Mouse (Mus musculus) neural tube, embryonic 13.5 days (tissue): Measurements from ENCODE around the gene Atp9a. TPM values are rescaled to one million over a fixed set of nuclear protein-coding genes. Genes with fewer than 3 reads are reported as not detected.

ENCODE experiments used
- ATAC-seq: fragments of 200-750 bp; cut with Nextera tagmentation; 2 replicates; pipeline ENCODE4 v1.8.0; 2017; ENCODE audit warnings: low read depth, mild to moderate bottlenecking, moderate TSS enrichment, moderate library complexity
- H3K27ac ChIP-seq: fragments of 300-500 bp; sonication (generic); replicated peaks from 2 replicates; pipeline ENCODE4 v1.5.1; 2015; ENCODE audit warnings: moderate library complexity, mild to moderate bottlenecking, inconsistent platforms
- H3K27me3 ChIP-seq: fragments of 300-500 bp; sonication (generic); 2 replicates; pipeline ENCODE4 v1.6.1; 2015; ENCODE audit warnings: mild to moderate bottlenecking, inconsistent platforms
- H3K36me3 ChIP-seq: fragments of 300-500 bp; sonication (generic); 2 replicates; pipeline ENCODE4 v1.6.1; 2015; ENCODE audit warnings: mild to moderate bottlenecking, inconsistent platforms
- H3K4me1 ChIP-seq: fragments of 300-500 bp; sonication (generic); replicated peaks from 2 replicates; pipeline ENCODE4 v1.6.1; 2015; ENCODE audit warnings: inconsistent platforms
- H3K4me2 ChIP-seq: fragments of 300-500 bp; sonication (generic); 2 replicates; pipeline ENCODE4 v1.6.1; 2015; ENCODE audit warnings: inconsistent platforms, mild to moderate bottlenecking, moderate library complexity
- H3K4me3 ChIP-seq: fragments of 300-500 bp; sonication (generic); 2 replicates; pipeline ENCODE4 v1.5.1; 2015; ENCODE audit warnings: mild to moderate bottlenecking, inconsistent platforms
- H3K9ac ChIP-seq: fragments of 300-500 bp; sonication (generic); 2 replicates; pipeline ENCODE4 v1.6.1; 2015; ENCODE audit warnings: moderate library complexity, mild to moderate bottlenecking, inconsistent platforms
- H3K9me3 ChIP-seq: fragments of 300-500 bp; sonication (generic); 2 replicates; pipeline ENCODE4 v1.6.1; 2016; ENCODE audit warnings: inconsistent platforms
- WGBS: fragments of 180-500 bp; shearing (Covaris S2); methylation state at CpG from one replicate; pipeline ENCODE4 v1.1.7; 2015; 5-methylcytosine and 5-hydroxymethylcytosine counted together
- polyA plus RNA-seq: library from polyadenylated mRNA; unstranded; fragments of >200 nt; fragmentation: Nextera tagmentation; extraction: Ambion mirVana; gene quantifications from 2 replicates; pipeline ENCODE4 v1.2.1, GENCODE M21; 2015

Atp9a gene
- polyA plus RNA-seq, 1 experiment from 2014 or later, result 72.6 TPM

DNA sequence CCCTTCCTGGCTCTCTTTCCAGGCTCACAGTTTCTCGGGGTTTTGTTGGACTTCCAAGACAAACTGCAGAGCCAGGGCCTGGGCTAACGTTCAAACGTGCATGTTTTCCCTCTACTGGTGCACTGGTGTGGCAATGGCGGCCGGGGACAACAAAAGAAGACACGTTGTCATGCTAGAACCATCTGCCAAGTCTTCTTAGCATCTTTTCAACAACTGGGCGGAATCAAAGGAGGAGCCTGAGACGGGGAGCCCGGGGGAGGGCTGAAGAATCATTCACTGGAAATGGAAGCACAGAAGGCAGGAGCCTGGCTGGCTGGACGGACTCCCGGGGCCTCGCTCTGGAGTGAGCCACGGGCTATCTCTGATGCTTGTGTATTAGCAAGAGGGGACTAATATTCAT, 39.9 kb downstream of the Atp9a start:
- Histone ChIP-seq H3K9ac (no peak overlapping the region), H3K4me2 (no peak overlapping the region), H3K4me3 (no peak overlapping the region), H3K4me1 (peaks cover 11% of the 10 kb centered on the region), H3K27me3 (no peaks in the 10 kb centered on the region), H3K36me3 (peaks cover 93% of the 10 kb centered on the region), H3K9me3 (no peaks in the 10 kb centered on the region), H3K27ac (peak overlapping the region; percentile 59)
- 41% methylated on average over 13 of the region's 13 CpGs for WGBS
- peak; percentile 40; the same call in 1 of the 2 replicates for ATAC-seq

DNA sequence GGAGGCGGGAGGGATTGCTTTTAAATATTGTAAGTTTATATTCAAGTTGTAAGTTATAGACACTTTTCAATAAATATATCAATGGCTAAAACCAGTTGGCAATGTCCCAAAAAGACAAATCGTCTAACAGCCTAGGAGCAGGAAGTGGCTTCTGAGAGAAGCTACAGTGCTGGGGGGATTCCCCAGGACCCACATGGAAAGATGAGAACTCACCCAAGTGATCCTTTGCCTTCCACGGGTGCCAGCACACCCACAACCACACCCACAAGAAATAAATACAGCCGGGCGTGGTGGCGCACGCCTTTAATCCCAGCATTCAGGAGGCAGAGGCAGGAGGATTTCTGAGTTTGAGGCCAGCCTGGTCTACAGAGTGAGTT, 47.2 kb downstream of the Atp9a start:
- Histone ChIP-seq H3K27me3 (no peaks in the 10 kb centered on the region), H3K4me1 (peaks cover 14% of the 10 kb centered on the region), H3K36me3 (peaks cover 42% of the 10 kb centered on the region), H3K4me2 (no peak overlapping the region), H3K9ac (no peak overlapping the region), H3K27ac (peak overlapping the region; percentile 54), H3K9me3 (no peaks in the 10 kb centered on the region), H3K4me3 (no peak overlapping the region)
- ATAC-seq, result no peak
- 79% methylated on average over 7 of the region's 7 CpGs for WGBS

- Histone ChIP-seq H3K36me3 (peaks cover 41% of the 10 kb centered on the region), H3K4me2 (peak overlapping the region; percentile 24; the same call in 1 of the 2 replicates), H3K27ac (peak overlapping the region; percentile 54), H3K27me3 (no peaks in the 10 kb centered on the region), H3K9me3 (no peaks in the 10 kb centered on the region), H3K4me3 (no peak overlapping the region), H3K9ac (no peak overlapping the region), H3K4me1 (peaks cover 14% of the 10 kb centered on the region)
- ATAC-seq, result peak; percentile 51; the same call in 1 of the 2 replicates
- WGBS, result 3% methylated on average over 27 of the region's 27 CpGs
Observed at GRCm38 (mm10) chr2:168694379-168695026, 47.7 kb downstream of the Atp9a start.

DNA sequence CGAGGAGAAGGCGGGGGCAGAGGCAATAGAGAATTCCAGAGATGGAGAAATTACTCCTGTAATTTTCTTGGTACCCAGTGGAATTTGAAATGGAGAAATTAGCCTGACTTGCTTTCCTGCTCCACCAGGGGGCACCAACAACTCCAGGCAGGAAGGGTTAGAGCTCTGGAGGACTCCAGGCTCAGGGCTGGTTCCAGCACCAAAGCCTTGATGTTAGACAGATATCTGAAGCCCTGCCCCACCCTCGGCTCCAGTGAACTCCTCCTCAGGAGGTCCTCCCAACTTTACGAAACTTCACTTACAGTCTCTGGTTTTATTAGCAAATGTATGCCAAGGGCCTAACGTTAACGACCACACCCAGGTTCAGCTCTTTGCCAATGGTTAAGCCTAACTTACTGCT, 50.4 kb downstream of the Atp9a start:
- Histone ChIP-seq H3K9ac (no peak overlapping the region), H3K27me3 (no peaks in the 10 kb centered on the region), H3K4me2 (no peak overlapping the region), H3K36me3 (peaks cover 34% of the 10 kb centered on the region), H3K27ac (no peak overlapping the region), H3K9me3 (no peaks in the 10 kb centered on the region), H3K4me3 (no peak overlapping the region), H3K4me1 (peaks cover 14% of the 10 kb centered on the region)
- WGBS, result 59% methylated on average over 6 of the region's 6 CpGs
- no peak for ATAC-seq

DNA sequence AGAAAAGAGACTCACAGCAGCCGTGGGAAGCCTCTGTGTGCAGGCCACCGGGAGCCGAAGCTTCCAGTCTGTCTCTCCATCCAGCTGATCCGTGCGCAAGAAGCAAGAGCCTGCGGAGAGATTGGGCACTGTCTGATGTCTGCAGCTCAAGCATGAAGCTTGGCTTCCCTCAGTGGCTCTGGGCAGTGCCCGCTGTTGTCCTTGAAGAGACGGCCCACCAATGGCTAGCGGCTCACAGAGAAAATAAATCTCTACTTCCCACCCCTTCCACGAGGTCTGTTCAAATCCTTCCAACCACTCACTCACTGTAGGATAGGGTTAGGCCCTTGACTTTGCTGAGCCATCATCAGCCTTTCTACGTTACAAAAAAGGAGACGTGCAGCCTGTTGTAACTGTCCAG, 54.9 kb downstream of the Atp9a start:
- Histone ChIP-seq H3K27ac (no peak overlapping the region), H3K36me3 (peaks cover 40% of the 10 kb centered on the region), H3K9ac (no peak overlapping the region), H3K4me2 (no peak overlapping the region), H3K9me3 (no peaks in the 10 kb centered on the region), H3K27me3 (no peaks in the 10 kb centered on the region), H3K4me3 (no peak overlapping the region), H3K4me1 (peaks cover 10% of the 10 kb centered on the region; the same call in 1 of the 2 replicates)
- ATAC-seq, result no peak
- WGBS, result 84% methylated on average over 12 of the region's 12 CpGs

DNA sequence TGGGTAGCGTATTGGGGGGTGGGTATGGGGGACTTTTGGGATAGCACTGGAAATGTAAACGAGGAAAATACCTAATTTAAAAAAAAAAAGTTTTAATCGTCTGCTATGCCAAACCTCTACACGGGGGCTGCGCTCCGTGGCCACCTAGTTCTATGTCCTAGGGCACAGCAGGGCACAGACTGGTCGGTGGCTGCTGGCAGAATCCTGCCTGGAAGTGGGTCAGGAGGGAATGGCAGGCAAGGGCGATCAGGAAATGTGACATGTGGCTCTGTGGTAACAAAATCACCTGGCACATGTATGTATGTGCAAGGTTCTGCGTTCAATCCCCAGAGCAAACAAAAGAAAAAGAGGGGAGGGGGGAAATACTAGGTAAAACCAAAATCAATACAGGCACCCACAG, 56.3 kb downstream of the Atp9a start:
- no peak overlapping the region for H3K27ac ChIP-seq
- ATAC-seq, result no peak
- H3K4me1 ChIP-seq, result peaks cover 10% of the 10 kb centered on the region; the same call in 1 of the 2 replicates
- no peaks in the 10 kb centered on the region for H3K9me3 ChIP-seq
- no peaks in the 10 kb centered on the region for H3K27me3 ChIP-seq
- H3K4me2 ChIP-seq, result no peak overlapping the region
- 94% methylated on average over 9 of the region's 9 CpGs for WGBS
- peaks cover 54% of the 10 kb centered on the region for H3K36me3 ChIP-seq
- H3K9ac ChIP-seq, result no peak overlapping the region
- no peak overlapping the region for H3K4me3 ChIP-seq

DNA sequence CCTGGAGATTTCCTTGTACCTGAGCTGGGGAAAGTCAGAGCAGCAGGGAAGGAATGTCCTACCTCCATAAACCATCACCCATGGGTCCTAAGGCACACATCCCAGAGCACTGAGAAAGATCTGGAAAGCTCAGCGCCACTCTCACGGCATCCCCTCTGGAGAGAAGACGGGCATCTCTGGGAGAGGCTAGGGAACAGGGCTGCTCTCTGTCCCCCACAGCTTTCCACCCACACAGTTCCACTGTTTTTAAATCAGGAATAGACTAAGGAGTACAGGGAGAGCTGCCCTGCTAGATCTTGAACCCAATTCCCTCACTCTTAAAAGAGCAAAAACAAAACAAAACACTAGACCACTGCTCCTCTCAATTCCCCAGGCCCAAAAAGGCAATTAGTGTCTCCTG, 57.5 kb downstream of the Atp9a start:
- no peaks in the 10 kb centered on the region for H3K9me3 ChIP-seq
- no peaks in the 10 kb centered on the region for H3K27me3 ChIP-seq
- no peak for ATAC-seq
- WGBS, result 85% methylated on average over 3 of the region's 3 CpGs
- peak overlapping the region; percentile 18 for H3K27ac ChIP-seq
- H3K4me3 ChIP-seq, result no peak overlapping the region
- H3K9ac ChIP-seq, result no peak overlapping the region
- H3K4me2 ChIP-seq, result no peak overlapping the region
- H3K36me3 ChIP-seq, result peaks cover 59% of the 10 kb centered on the region
- H3K4me1 ChIP-seq, result peaks cover 11% of the 10 kb centered on the region

GRCm38 (mm10) chr2:168683520-168684150, 58.6 kb downstream of the Atp9a start:
- Histone ChIP-seq H3K4me1 (peaks cover 22% of the 10 kb centered on the region), H3K4me3 (no peak overlapping the region), H3K36me3 (peaks cover 64% of the 10 kb centered on the region), H3K9ac (no peak overlapping the region), H3K4me2 (no peak overlapping the region), H3K9me3 (no peaks in the 10 kb centered on the region), H3K27ac (0 out of 2 replicates have a peak overlapping the region, but pooled peaks have one; percentile 11), H3K27me3 (no peaks in the 10 kb centered on the region)
- ATAC-seq, result no peak
- 53% methylated on average over 15 of the region's 15 CpGs for WGBS

- H3K4me2 ChIP-seq, result no peak overlapping the region
- no peaks in the 10 kb centered on the region for H3K9me3 ChIP-seq
- H3K9ac ChIP-seq, result no peak overlapping the region
- H3K4me3 ChIP-seq, result no peak overlapping the region
- no peak for ATAC-seq
- H3K27ac ChIP-seq, result no peak overlapping the region
- H3K4me1 ChIP-seq, result peaks cover 29% of the 10 kb centered on the region
- H3K36me3 ChIP-seq, result peaks cover 64% of the 10 kb centered on the region
- 92% methylated on average over 2 of the region's 2 CpGs for WGBS
- H3K27me3 ChIP-seq, result no peaks in the 10 kb centered on the region
Observed at GRCm38 (mm10) chr2:168682721-168683120, 59.5 kb downstream of the Atp9a start.

DNA sequence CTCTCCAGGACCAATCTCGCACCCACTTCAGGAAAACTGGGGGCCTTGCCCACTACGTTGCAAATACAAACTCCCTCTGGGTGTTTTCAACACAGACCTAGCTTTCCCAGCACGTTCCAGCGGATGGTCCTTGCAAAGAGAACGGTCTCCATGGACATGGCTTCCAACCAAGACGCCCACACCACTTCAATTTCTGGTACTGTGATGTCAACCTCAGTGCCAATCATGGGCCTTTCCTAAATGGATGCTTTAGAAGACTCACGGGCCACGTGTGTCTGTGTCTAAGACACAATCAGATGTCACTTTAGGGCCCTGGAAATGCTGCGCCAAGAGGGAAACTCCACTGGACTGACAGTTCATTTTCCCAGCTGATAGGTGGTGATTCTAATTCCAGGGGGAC, 60.7 kb downstream of the Atp9a start:
- no peaks in the 10 kb centered on the region for H3K27me3 ChIP-seq
- WGBS, result 90% methylated on average over 9 of the region's 9 CpGs
- peaks cover 53% of the 10 kb centered on the region for H3K36me3 ChIP-seq
- H3K4me3 ChIP-seq, result no peak overlapping the region
- H3K9me3 ChIP-seq, result no peaks in the 10 kb centered on the region
- H3K4me1 ChIP-seq, result peaks cover 40% of the 10 kb centered on the region
- no peak overlapping the region for H3K27ac ChIP-seq
- ATAC-seq, result no peak
- H3K9ac ChIP-seq, result no peak overlapping the region
- H3K4me2 ChIP-seq, result no peak overlapping the region

GRCm38 (mm10) chr2:168679381-168680199, 62.6 kb downstream of the Atp9a start:
- 46% methylated on average over 19 of the region's 19 CpGs for WGBS

GRCm38 (mm10) chr2:168678662-168679294, 63.4 kb downstream of the Atp9a start:
- ATAC-seq, result peak; percentile 94
- peak overlapping the region; percentile 87 for H3K27ac ChIP-seq
- H3K9me3 ChIP-seq, result no peaks in the 10 kb centered on the region
- H3K4me2 ChIP-seq, result peak overlapping the region; percentile 5; the same call in 1 of the 2 replicates
- no peak overlapping the region for H3K4me3 ChIP-seq
- H3K27me3 ChIP-seq, result no peaks in the 10 kb centered on the region
- 42% methylated on average over 15 of the region's 15 CpGs for WGBS
- peaks cover 70% of the 10 kb centered on the region for H3K36me3 ChIP-seq
- no peak overlapping the region for H3K9ac ChIP-seq
- peaks cover 30% of the 10 kb centered on the region for H3K4me1 ChIP-seq

More at GRCm38 (mm10) chr2:168679381-168680199, 62.6 kb downstream of the Atp9a start:
- Histone ChIP-seq H3K36me3 (peaks cover 62% of the 10 kb centered on the region), H3K4me2 (peak overlapping the region; percentile 5; the same call in 1 of the 2 replicates), H3K4me1 (peaks cover 32% of the 10 kb centered on the region), H3K27ac (peak overlapping the region; percentile 87), H3K4me3 (no peak overlapping the region), H3K9ac (no peak overlapping the region), H3K9me3 (no peaks in the 10 kb centered on the region), H3K27me3 (no peaks in the 10 kb centered on the region)
- peak; percentile 48 for ATAC-seq
